Mouse (Mus musculus) embryonic fibroblast, embryonic 13.5 days (primary cell): Measurements from ENCODE around the gene Mycl.

Experiments used
- CTCF ChIP-seq: IDR thresholded peaks from 2 replicates; pipeline ENCODE4 v1.5.1; 2011; ENCODE audit warnings: mild to moderate bottlenecking, control low read depth, low read length, moderate library complexity, borderline replicate concordance; ENCODE audit not compliant: insufficient read depth
- POLR2A ChIP-seq: IDR thresholded peaks from 2 replicates; pipeline ENCODE4 v1.6.1; 2011; ENCODE audit warnings: low read depth, mild to moderate bottlenecking, control low read depth, low read length, moderate library complexity

DNA sequence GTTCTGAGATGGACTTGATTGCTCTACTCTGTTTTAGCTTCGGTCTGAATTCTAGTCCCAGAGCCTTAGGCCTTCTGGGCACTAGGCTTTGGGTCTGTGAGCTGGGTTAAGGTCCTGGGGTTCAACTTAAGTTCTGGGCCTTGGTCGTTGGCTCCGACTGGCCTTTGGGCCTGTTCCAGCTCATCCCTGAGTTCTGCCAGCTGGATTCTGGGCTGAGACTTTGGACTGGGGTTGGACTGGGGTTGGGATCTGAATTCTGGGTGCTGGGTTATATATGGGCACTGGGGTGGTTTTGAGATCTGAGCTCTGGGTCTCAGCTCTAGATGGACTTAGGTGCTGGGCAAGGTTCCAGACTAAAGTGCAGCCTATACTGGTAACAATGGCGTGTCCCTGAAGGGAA, 24.3 kb upstream of the Mycl start:
- TF ChIP-seq POLR2A = no peak
- no peak for TF ChIP-seq CTCF
